Mouse (Mus musculus): Measurements from ENCODE around the gene Foxp1. TPM values are rescaled to one million over a fixed set of nuclear protein-coding genes. Genes with fewer than 3 reads are reported as not detected.

The Foxp1 gene
- polyA plus RNA-seq, 1 experiment from 2014 or later: 38.0 TPM

- TF ChIP-seq CTCF (IDR thresholded peaks at IDR 0.05; ENCODE audit: low read depth): no peak
- no peak for ATAC-seq (replicated peaks; ENCODE audit: low FRiP score, low read depth)
- WGBS: 67% methylated on average over 5 of the region's 5 CpGs
- no peak overlapping the region for H3K9ac ChIP-seq (ENCODE audit: low read depth, low read length)
- 0 out of 2 replicates have a peak, but pooled peaks cover 3% of the 10 kb centered on the region for H3K36me3 ChIP-seq (ENCODE audit: insufficient read depth, low read length)
- H3K27ac ChIP-seq: no peak overlapping the region
- H3K4me2 ChIP-seq (ENCODE audit: low read length): no peak overlapping the region
- H3K27me3 ChIP-seq (ENCODE audit: insufficient read depth, low read length): no peaks in the 10 kb centered on the region
- peaks cover 14% of the 10 kb centered on the region for H3K4me1 ChIP-seq (replicated peaks; ENCODE audit: insufficient read depth, low read length)
- DNase-seq (ENCODE audit: low spot score): no peak
- H3K9me3 ChIP-seq (replicated peaks; ENCODE audit: low read length): no peaks in the 10 kb centered on the region
- no peak overlapping the region for H3K4me3 ChIP-seq (replicated peaks; ENCODE audit: low read depth, low read length)
Observed at GRCm38 (mm10) chr6:99443460-99443859, 79.1 kb downstream of the Foxp1 start.

GRCm38 (mm10) chr6:99441100-99441499 is 81.4 kb downstream of the Foxp1 start:
- Histone ChIP-seq H3K4me1 (replicated peaks; ENCODE audit: insufficient read depth, low read length) (peaks cover 14% of the 10 kb centered on the region), H3K27me3 (ENCODE audit: insufficient read depth, low read length) (no peaks in the 10 kb centered on the region), H3K4me3 (replicated peaks; ENCODE audit: low read depth, low read length) (no peak overlapping the region), H3K9me3 (replicated peaks; ENCODE audit: low read length) (no peaks in the 10 kb centered on the region), H3K27ac (no peak overlapping the region), H3K9ac (ENCODE audit: low read depth, low read length) (no peak overlapping the region), H3K36me3 (ENCODE audit: insufficient read depth, low read length) (0 out of 2 replicates have a peak, but pooled peaks cover 3% of the 10 kb centered on the region), H3K4me2 (ENCODE audit: low read length) (no peak overlapping the region)
- whole genome bisulfite sequencing: 48% methylated on average over 7 of the region's 7 CpGs
- no peak for TF ChIP-seq CTCF (IDR thresholded peaks at IDR 0.05; ENCODE audit: low read depth)
- DNase-seq (ENCODE audit: low spot score): no peak
- no peak for ATAC-seq (replicated peaks; ENCODE audit: low FRiP score, low read depth)

GRCm38 (mm10) chr6:99440606-99441005 is 81.9 kb downstream of the Foxp1 start:
- H3K4me2 ChIP-seq (ENCODE audit: low read length): no peak overlapping the region
- peaks cover 14% of the 10 kb centered on the region for H3K4me1 ChIP-seq (replicated peaks; ENCODE audit: insufficient read depth, low read length)
- no peak for ATAC-seq (replicated peaks; ENCODE audit: low FRiP score, low read depth)
- H3K27ac ChIP-seq: peak overlapping the region; percentile 79; the same call in 1 of the 2 replicates
- no peak for DNase-seq (ENCODE audit: low spot score)
- 84% methylated on average over 2 of the region's 2 CpGs for WGBS
- no peak for TF ChIP-seq CTCF (IDR thresholded peaks at IDR 0.05; ENCODE audit: low read depth)
- H3K9ac ChIP-seq (ENCODE audit: low read depth, low read length): no peak overlapping the region
- H3K9me3 ChIP-seq (replicated peaks; ENCODE audit: low read length): no peaks in the 10 kb centered on the region
- H3K27me3 ChIP-seq (ENCODE audit: insufficient read depth, low read length): no peaks in the 10 kb centered on the region
- H3K36me3 ChIP-seq (ENCODE audit: insufficient read depth, low read length): 0 out of 2 replicates have a peak, but pooled peaks cover 3% of the 10 kb centered on the region
- H3K4me3 ChIP-seq (replicated peaks; ENCODE audit: low read depth, low read length): no peak overlapping the region

- peak; percentile 59; the same call in 1 of the 2 replicates for ATAC-seq (replicated peaks; ENCODE audit: low FRiP score, low read depth)
- H3K9ac ChIP-seq (ENCODE audit: low read depth, low read length): 0 out of 2 replicates have a peak overlapping the region, but pooled peaks have one; percentile 10
- peak overlapping the region; percentile 36; the same call in 1 of the 2 replicates for H3K4me2 ChIP-seq (ENCODE audit: low read length)
- H3K27me3 ChIP-seq (ENCODE audit: insufficient read depth, low read length): no peaks in the 10 kb centered on the region
- no peak overlapping the region for H3K4me3 ChIP-seq (replicated peaks; ENCODE audit: low read depth, low read length)
- H3K27ac ChIP-seq: peak overlapping the region; percentile 79
- DNase-seq (ENCODE audit: low spot score): peak; percentile 88
- no peak for TF ChIP-seq CTCF (IDR thresholded peaks at IDR 0.05; ENCODE audit: low read depth)
- 11% methylated on average over 9 of the region's 9 CpGs for WGBS
- H3K9me3 ChIP-seq (replicated peaks; ENCODE audit: low read length): no peaks in the 10 kb centered on the region
- peaks cover 14% of the 10 kb centered on the region for H3K4me1 ChIP-seq (replicated peaks; ENCODE audit: insufficient read depth, low read length)
- no peaks in the 10 kb centered on the region for H3K36me3 ChIP-seq (ENCODE audit: insufficient read depth, low read length)
Observed at GRCm38 (mm10) chr6:99439878-99440361, 82.6 kb downstream of the Foxp1 start.

- H3K4me3 ChIP-seq (replicated peaks; ENCODE audit: low read depth, low read length): no peak overlapping the region
- 0 out of 2 replicates have a peak overlapping the region, but pooled peaks have one; percentile 28 for H3K9ac ChIP-seq (ENCODE audit: low read depth, low read length)
- peak overlapping the region; percentile 79 for H3K27ac ChIP-seq
- no peaks in the 10 kb centered on the region for H3K36me3 ChIP-seq (ENCODE audit: insufficient read depth, low read length)
- H3K4me1 ChIP-seq (replicated peaks; ENCODE audit: insufficient read depth, low read length): peaks cover 14% of the 10 kb centered on the region
- 13% methylated on average over 9 of the region's 9 CpGs for WGBS
- H3K9me3 ChIP-seq (replicated peaks; ENCODE audit: low read length): no peaks in the 10 kb centered on the region
- peak overlapping the region; percentile 36; the same call in 1 of the 2 replicates for H3K4me2 ChIP-seq (ENCODE audit: low read length)
- H3K27me3 ChIP-seq (ENCODE audit: insufficient read depth, low read length): no peaks in the 10 kb centered on the region
- ATAC-seq (replicated peaks; ENCODE audit: low FRiP score, low read depth) (no peak), DNase-seq (ENCODE audit: low spot score) (peak; percentile 44)
- TF ChIP-seq CTCF (IDR thresholded peaks at IDR 0.05; ENCODE audit: low read depth): no peak
Observed at GRCm38 (mm10) chr6:99439214-99439877, 83.2 kb downstream of the Foxp1 start.

GRCm38 (mm10) chr6:99436371-99436770 is 86.2 kb downstream of the Foxp1 start:
- WGBS: 90% methylated on average over 6 of the region's 6 CpGs

More at GRCm38 (mm10) chr6:99436371-99436770, 86.2 kb downstream of the Foxp1 start:
- Histone ChIP-seq H3K27me3 (ENCODE audit: insufficient read depth, low read length) (no peaks in the 10 kb centered on the region), H3K4me2 (ENCODE audit: low read length) (no peak overlapping the region), H3K4me1 (replicated peaks; ENCODE audit: insufficient read depth, low read length) (peaks cover 14% of the 10 kb centered on the region), H3K9ac (ENCODE audit: low read depth, low read length) (no peak overlapping the region), H3K36me3 (ENCODE audit: insufficient read depth, low read length) (0 out of 2 replicates have a peak, but pooled peaks cover 4% of the 10 kb centered on the region), H3K27ac (no peak overlapping the region), H3K4me3 (replicated peaks; ENCODE audit: low read depth, low read length) (no peak overlapping the region), H3K9me3 (replicated peaks; ENCODE audit: low read length) (no peaks in the 10 kb centered on the region)
- TF ChIP-seq CTCF (IDR thresholded peaks at IDR 0.05; ENCODE audit: low read depth): no peak
- ATAC-seq (replicated peaks; ENCODE audit: low FRiP score, low read depth) (no peak), DNase-seq (ENCODE audit: low spot score) (no peak)
